Mouse (Mus musculus) CH12F3 (cell line): Measurements from ENCODE around the gene 4930442H23Rik.
"Not testable (repeated sequence)": the region's sequence is repeated elsewhere in the genome, so short reads cannot be mapped to it uniquely, and the experiment has no call there.

Experiments used
- in situ Hi-C: fragments of 300-500 bp; cut with MboI; formaldehyde crosslinking; loops from 2 replicates; pipeline ENCODE4 v1.14.3; 2020; ENCODE audit warnings: low sequenced_read_pairs

4930442H23Rik gene

GRCm38 (mm10) chr10:81198990-81199389 lies 15.3 kb upstream of the 4930442H23Rik start:
- in situ Hi-C loops = loop anchor here (10.0 kb wide), 1 partner anchor 146 kb away; the partner anchor contains the start of gene Gipc3

- in situ Hi-C loops = loop anchor here (10.0 kb wide), 1 partner anchor 147 kb away; the partner anchor contains the start of gene Gipc3
These were observed 14.6 kb upstream of the 4930442H23Rik start for GRCm38 (mm10) chr10:81198230-81198629.

DNA sequence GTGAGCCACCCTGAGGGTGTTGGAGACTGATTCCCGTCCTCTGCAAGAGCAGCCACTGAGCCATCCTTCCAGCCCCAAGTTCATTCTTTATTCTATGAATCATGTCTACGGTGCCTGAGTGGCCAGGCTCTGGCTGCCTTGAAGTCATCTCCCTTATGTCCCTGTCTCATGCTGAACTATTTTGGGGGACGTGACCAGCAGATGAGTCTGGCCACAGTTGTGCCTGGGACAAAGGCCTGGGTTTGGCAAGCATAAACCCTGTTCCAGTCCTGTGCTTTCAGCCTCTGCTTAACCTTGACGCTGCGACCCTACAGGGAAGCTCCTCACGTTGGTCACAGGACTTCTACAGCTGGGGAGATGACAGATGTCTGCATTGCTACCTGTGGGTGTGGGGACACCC lies 13.7 kb upstream of the 4930442H23Rik start:
- in situ Hi-C loops = loop anchor here (10.0 kb wide), 1 partner anchor 147 kb away; the partner anchor contains the start of gene Gipc3

DNA sequence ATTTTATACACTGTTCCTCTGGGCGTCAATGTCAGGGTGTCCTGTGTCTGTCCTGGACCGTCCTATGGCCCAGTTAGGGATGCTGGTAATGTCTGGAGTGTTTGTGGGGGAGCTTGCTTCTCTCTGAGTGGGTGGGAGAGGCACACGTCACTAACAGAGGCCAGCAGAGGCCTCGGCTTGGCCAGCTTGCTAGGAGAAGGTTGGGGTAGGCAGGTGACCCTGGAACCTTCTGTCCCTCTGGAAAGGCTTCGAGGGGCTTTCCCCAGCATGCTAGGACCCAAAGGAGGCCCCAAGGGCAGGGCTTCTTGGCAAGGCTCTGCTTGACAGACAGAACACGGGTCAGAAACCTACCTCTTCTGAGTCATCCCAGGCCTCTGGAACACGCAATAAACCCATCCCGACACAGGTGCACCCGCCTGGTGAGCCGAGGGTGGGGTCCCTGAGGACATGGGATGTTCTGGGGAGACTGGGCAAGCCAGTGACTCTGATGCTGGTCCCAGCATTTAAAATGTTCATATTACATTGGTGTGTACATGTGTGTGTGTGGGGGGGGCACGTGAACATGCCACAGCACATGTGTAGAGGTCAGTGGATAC lies 12.9 kb upstream of the 4930442H23Rik start:
- in situ Hi-C loops = loop anchor here (10.0 kb wide), 1 partner anchor 148 kb away; the partner anchor contains the start of gene Gipc3

- in situ Hi-C loops = loop anchor here (10.0 kb wide), 1 partner anchor 150 kb away; the partner anchor contains the start of gene Gipc3
These were observed 11.7 kb upstream of the 4930442H23Rik start for GRCm38 (mm10) chr10:81195300-81195699.

DNA sequence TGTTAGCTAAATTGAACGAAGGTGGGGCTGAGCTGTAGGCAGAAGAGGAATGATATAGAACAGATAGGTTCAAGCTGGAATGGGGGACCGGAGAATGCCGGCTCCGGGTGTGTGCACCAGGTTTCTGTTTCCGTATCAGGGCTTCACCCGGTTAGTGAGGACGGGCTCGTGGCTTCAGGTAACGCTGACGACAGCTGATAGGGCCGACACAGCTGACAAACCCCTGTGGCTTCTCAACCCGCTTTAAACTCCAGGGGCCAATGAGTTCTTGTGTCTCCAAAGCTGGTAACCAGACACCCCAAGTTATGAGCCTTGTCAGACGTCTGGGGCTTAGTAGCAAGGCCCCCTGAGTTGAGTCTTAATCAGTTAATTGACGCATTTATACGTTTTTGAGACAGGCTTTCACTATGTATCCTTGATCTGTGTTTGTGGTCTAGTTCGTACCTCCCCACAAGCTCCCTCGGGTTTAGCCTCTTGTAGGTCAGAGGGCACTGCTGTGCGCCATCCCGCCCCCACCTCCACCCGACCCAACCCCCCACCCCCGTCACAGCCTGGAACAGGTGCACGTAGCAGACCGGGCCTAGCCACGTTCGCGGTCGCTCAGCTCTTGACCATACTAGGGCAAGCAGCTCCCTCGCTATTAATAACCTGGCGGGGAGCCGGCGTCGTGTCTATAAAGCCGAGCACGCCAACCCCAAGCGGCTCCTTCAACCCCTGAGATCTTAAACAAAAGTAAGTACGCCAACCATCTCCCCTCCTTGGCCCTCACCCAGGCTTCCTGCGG lies 10.5 kb upstream of the 4930442H23Rik start:
- in situ Hi-C loops = loop anchor here (10.0 kb wide), 1 partner anchor 151 kb away; the partner anchor contains the start of gene Gipc3

DNA sequence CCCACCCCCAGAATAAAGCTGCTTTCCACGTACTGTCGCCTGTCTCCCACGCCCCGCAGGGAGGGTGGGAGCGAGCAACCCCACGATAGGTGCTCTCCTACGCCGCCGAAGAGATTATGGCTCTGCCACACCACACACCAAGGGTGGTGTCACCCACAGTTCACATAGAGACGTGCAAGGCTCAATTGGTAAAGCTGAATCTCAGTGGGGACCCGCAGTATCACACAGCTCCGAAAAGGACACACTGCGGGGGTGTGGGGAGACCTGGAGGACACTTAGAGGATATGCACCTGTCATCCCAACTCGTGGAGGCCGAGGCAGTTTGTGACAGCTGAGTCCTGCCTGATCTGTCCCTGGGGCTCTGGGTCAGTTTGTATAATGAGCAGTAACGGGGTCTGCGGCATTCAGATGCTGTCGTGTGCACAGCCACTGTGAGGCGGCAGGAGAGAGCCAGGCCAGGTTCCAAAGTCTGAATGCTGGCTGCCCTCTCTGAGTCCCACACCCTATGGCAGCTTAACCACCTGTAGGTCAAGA lies 9.4 kb upstream of the 4930442H23Rik start:
- in situ Hi-C loops = loop anchor here (10.0 kb wide), 1 partner anchor 152 kb away; the partner anchor contains the start of gene Gipc3

DNA sequence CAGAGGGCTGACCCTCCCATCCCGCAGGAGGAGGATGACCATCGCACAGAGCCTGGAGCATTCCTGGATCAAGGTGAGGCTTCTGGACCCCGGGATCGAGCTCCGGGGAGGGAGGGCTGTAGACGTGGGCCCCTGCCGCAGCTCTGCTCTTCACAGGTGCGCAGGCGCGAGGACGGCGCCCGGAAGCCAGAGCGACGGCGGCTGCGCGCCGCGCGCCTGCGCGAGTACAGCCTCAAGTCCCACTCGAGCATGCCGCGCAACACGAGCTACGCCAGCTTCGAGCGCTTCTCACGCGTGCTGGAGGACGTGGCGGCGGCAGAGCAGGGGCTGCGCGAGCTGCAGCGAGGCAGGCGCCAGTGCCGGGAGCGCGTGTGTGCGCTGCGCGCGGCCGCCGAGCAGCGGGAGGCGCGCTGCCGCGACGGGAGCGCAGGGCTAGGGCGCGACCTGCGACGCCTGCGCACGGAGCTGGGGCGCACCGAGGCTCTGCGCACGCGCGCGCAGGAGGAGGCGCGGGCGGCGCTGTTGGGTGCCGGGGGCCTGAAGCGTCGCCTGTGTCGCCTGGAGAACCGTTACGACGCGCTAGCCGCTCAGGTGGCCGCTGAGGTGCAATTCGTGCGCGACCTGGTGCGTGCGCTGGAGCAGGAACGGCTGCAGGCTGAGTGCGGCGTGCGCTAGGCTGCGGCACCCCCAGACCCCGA lies 8.8 kb upstream of the 4930442H23Rik start:
- in situ Hi-C loops = loop anchor here (10.0 kb wide), 1 partner anchor 152 kb away; the partner anchor contains the start of gene Gipc3

GRCm38 (mm10) chr10:81191342-81191982 lies 7.8 kb upstream of the 4930442H23Rik start:
- in situ Hi-C loops = loop anchor here (10.0 kb wide), 1 partner anchor 153 kb away; the partner anchor contains the start of gene Gipc3

DNA sequence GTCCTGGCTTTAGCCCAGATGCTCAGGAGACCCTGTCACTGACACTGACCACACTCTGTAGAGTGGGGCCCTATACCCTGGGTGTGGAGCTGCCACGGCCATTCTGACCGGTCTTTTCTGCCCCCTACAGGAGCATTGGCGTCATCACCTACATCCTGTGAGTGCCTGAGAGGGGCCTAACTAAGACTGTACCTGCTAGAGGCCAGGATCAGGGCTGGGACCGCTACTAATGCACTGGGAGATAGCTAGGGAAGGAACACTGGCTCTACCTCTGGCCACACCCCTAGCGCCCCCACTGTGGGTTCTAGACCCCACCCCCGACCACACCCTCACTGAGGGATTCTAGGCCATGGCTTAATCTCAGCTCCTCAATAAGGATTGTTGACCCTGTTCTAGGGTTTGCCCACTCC lies 7.3 kb upstream of the 4930442H23Rik start:
- in situ Hi-C loops = loop anchor here (10.0 kb wide), 1 partner anchor 154 kb away; the partner anchor contains the start of gene Gipc3

DNA sequence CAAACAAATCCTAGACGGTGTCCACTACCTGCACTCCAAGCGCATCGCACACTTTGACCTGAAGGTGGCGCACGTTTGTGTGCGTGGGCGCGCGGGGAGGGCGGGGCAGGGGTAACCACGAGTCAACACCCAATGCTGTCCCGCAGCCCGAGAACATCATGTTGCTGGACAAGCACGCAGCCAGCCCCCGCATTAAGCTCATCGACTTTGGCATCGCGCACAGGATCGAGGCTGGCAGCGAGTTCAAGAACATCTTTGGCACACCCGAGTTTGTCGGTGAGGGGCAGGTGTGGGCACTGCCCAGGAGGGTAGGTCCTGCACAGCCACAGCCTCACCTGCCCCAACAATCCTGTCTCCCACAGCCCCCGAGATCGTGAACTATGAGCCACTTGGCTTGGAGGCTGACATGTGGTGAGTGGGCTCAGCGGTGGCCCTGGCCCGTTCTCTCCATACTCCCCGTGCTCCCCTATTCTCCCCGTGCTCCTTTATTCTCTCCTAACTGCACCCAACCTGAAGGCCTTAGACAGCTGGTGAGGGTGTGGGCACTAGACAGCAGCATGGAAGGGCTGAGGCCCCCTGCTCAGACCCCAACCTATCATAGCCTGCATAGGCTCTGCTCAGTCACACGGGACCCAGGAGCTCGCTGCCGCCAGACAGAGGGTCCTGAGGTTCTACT lies 6.7 kb upstream of the 4930442H23Rik start:
- in situ Hi-C loops = loop anchor here (10.0 kb wide), 1 partner anchor 154 kb away; the partner anchor contains the start of gene Gipc3

- in situ Hi-C loops = loop anchor here (10.0 kb wide), 1 partner anchor 155 kb away; the partner anchor contains the start of gene Gipc3
These were observed 6.2 kb upstream of the 4930442H23Rik start for GRCm38 (mm10) chr10:81189821-81190220.

DNA sequence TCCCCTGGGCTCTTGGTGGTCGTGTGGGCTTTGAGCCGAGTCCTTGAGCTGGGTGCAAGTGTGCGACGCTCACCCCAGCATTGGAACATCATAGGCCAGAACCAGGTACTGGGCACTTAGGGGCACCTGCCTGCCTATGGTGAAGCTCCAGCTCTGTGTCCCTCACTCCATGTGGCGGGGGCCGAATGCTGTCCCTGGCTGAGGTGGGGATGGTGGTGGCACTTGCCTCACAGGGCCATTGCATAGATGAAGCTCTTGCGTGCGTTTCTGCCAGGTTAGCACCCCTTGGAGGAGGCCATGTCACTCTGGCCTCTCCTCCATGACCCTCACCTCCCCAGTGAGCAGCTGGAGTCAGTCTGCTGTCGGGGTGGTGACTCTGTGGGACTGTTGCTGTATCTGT lies 3.5 kb upstream of the 4930442H23Rik start:
- in situ Hi-C loops = no loop called here

GRCm38 (mm10) chr10:81184765-81185164 lies 1.1 kb upstream of the 4930442H23Rik start:
- in situ Hi-C loops = no loop called here

DNA sequence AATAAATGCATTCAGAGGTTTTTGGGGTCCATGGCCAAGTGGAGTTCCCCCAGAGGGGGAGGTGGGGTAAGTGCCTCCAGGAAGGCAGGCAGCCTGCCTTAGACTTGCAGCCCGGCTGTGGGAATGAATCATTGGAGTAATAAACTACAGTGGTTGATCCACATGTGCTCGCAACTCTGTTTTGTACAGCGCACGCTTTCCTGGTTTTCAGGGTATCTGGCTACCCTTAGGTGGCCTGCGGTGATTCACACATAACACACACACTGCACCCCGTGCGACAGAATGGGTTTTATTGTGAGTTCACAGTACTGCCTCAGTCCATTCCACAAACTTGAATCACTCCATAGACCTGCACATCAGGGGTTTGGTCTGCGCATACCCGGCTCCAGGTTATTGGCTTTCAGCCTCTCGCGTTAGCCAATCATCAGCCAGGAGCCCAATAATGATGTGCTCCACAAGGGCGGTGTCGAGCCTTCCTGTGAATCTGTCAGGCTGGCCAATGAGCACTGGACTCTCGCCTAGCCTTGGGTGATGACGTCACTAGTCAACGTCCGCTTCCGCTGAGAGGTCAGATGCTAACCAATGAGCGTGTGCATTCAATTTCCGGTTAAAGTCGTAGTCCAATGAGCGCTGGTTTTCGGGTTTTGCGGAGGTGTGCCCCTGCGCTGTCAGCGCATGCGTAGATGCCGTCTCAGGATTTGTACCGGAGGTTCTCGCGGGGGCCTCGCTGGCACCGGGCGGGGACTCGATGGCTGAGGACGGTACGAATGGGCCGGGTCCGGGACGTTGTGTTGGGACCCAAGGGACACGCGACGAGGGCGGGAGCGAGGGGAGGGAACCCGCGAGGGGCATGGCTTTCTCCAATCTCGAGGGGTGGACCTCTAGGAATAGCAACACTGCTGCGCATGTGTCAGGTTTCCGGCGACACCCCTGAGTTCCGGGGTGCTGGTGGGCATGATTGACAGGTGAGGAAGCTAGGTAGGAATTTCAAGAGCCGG lies 1.0 kb downstream of the 4930442H23Rik start, which contains the start of gene Dapk3:
Dapk3 (plus strand) TSS at position 670 of the 998 bp plus-strand sequence.
- in situ Hi-C loops = no loop called here

DNA sequence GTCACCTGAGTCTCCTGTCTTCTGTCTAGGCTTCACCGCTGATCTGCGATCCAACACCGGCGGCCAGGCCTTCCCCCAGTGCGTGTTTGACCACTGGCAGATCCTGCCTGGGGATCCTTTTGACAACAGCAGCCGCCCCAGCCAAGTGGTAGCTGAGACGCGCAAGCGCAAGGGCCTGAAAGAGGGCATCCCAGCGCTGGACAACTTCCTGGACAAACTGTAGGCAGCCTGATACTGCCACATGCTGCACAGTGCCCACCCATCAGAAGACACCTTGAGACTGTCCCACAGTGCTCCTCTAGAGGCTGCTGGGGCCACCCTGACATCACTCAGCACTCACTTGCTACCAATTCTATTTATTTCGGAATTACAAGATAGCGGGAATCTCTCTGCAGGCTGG lies 1.8 kb downstream of the 4930442H23Rik start:
- in situ Hi-C loops = not testable (repeated sequence)

- in situ Hi-C loops = no loop called here
These were observed 2.7 kb downstream of the 4930442H23Rik start for GRCm38 (mm10) chr10:81180946-81181345.
